Mouse (Mus musculus): ENCODE measurements around the gene Kansl2.
A peak's percentile ranks its signal among the peaks of the same experiment; 100 is the strongest.

Kansl2 gene

DNA sequence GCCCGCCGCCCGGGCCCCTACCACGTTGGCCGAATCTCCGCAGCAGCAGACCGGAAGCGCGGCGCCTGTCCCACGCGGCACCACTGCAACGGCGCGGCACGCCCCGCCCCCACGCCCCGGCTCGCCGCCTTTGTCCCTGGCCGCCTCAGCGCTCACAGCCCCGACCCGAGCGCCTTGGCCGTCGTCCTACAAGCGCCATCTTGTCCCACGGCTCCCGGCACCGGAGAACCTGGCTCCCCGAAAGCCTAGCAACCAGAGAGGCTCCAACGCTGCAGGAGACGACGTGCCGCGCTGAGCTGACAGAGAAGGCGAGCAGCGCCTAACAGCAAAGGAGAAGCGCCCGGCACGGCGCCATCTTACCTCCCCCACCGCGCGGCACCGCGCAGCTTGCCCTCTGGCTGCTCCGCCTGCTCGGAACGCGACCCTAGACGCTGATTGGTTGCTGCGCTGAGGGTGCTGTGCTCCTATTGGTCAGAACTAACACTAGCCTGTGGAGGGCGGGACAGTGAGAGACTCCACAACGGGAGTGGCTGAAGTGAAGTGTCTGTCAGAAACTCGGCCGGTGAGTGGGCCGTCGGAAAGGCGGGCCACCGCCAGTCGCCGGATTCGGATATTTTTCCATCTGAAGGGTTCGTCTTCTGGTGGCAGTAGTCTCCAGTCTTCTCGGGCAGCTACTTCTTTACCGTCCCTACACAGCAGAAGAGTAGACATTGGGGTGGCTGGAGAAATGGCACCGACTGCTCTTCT, at the start of gene Kansl2:
TSS of gene Kansl2 (minus strand) at position 384 of the 747 bp plus-strand sequence.
- peak; percentile 98 to 99 for DNase-seq

DNA sequence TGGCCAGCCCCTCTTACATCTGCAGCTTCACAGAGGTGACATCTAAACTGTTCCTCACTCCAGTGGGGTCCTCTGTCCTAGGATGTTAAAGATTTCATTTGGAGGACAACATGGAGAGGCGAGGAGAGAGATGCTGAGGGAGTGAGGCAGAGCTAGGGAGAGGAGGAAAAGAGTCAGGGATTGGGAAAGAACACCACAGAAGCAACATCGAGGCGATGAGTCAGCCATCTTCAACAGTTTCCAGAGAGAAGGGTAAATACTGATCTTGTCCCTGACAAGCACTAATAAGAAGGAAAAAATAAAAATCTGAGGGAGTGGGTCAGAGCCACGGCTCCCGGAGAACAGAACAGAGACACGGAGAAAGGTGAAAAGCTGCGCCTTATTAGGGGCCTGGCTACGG, 48.9 kb upstream of the Kansl2 start:
- DNase-seq = no peak

DNA sequence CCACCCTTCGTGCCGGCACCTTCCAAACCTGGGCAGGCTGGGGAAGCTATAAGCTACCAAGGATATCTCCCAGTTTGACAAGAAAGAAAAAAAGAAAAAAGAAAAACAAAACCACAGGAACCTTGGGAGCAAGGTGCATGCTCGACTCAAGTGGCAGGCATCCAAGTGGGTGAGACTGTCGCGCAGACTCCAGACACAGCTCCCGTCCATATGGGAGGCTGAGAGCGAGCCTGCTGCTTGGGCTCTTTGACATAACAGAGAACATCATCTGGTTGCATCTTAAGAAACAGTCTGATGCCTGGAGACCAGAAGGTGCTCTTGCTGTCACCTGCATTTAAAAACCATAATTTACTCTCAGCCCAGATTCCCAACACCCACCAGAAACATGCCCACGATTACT, 48.3 kb upstream of the Kansl2 start:
- peak; percentile 55 for DNase-seq

DNA sequence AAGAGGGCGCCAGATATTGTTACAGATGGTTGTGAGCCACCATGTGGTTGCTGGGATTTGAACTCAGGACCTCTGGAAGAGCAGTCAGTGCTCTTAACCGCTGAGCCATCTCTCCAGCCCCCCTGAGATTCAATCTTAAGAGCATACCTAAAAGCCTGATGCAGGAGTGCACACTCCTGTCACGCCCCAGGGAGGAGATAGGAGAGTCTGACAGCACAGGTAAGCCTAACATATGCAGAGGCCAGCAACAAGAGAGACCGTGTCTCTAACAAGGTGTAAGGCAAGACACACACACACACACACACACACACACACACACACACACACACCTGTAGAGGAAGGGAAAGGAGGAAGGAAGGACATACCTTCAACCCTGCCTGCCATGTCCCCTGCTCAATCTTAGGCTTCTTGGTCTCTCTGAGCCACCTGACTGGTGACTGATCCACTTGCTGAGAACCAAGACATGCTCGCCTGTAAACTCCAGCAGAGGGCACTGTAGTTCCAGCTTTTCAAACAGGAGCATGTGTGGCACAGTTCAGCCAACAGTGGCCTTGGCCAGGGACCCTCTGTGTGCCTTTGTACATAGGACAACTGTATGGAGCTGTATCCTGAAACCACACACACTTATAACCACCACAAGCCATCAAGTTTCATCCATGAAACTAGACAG, 45.9 kb upstream of the Kansl2 start:
- DNase-seq = peak; percentile 79 to 90

DNA sequence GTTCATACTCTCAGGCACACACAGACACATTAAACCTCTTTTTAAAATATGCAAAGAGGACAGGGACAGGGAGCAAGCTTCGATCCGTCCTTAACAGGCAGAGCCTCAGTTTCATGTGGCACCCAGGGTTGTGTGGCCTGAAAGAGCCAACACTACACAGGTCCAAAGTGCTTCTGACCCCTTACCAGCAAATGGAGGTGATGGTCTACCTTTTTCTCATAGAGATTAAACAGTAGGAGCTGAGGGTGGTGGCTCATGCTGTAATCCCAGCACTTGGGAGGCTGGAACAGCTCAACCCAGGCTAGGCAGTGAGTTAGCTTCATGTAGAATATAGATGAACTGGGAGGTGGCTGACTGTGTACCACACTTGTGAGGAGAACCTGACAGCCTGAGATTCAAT, 45.2 kb upstream of the Kansl2 start:
- DNase-seq = no peak

DNA sequence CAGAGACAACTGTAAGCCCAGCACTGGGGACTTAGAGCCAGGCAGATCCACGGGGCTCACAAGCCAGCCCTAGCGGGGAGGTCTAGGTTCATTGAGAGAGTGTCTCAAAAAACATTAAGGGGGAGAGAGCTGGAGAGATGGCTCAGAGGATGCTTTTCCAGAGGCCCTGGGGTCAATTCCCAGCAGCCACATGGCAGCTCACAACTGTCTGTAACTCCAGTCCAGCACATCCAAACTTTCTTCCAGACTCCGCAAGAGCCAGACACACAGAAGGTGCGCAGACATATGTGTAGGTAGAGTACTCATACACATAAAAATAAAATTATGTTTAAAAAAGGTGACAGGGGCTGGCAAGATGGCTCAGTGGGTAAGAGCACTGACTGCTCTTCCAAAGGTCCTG, 39.2 kb upstream of the Kansl2 start:
- no peak for DNase-seq

DNA sequence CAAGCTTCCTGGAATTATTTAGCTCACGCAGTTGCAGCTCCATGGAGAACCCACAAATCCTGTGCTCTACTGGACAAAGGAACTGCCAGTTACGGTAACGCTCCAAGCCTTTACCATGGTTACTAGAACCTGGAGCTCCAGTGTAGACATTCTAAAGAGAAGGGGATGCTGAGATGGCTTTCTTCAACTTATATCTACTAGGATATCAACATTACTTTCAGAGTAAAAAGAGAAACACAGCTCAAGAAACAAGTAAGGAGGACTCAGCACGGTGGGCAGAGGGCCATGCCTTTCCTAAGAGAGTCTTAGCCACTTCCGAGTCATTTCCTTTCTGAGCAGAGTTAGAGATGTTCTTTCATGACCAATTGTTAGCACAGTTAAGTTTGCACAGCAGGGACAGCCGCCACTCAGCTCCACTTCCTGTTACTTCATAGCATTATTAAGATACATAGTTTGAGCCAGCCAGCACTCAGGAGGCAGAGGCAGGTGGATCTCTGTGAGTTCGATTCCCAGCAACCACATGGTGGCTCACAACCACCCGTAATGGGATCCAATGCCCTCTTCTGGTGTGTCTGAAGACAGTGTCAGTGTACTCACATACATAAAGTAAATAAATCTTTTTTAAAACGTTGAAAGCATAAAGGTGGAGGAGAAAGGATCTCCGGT, 36.9 kb upstream of the Kansl2 start, which contains the start of the genes Ccnt1 and 4930415O20Rik:
TSS of gene Ccnt1 (minus strand) at position 51 of the 666 bp plus-strand sequence.
TSS of gene 4930415O20Rik (plus strand) at position 132 of the 666 bp plus-strand sequence.
- no peak for DNase-seq

DNA sequence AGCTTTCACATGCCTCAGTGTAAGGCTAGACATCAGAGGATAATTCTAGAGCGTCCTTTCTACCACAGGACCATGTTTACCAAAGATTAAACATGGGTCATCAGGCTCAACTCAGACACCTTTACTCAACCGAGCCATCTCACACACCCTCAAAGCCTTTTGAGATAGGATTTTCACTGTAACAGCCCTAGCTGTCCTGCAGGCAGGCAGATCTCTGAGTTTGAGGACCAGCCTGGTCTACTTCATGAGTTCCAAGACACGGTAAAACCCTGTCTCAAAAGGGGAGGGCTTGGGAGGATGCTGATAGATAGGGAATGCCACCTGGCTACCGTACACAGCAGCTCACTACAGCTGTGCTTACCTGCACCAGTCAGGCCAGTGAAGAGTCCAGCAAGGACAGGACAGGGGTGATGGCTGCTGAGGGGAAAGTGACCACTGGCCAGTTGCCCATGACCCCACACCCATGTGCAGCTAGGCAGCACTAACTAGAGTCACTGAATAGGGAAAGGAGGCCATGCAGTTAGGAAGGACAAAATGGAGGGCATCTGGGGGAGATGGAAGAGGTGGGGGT, 35.8 kb upstream of the Kansl2 start:
- no peak for DNase-seq

DNA sequence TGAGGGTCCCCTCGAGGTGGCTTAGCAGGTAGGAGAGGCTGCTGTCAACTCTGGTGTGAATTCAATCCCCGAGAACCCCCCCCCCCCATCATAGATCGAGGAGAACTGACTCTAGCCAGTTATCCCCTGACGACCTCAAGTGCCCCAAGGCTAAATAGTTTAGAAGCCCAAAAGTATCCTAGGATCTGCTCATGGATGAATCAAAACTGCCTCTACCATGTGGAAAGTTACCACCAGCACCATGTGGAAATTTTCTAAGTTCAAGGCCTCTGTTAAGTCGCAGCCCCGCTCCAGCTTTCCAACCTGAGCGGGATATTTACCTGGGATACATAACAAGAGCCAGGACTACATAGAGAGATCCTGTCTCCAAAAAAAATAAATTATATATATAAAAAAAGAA, 35.2 kb upstream of the Kansl2 start:
- DNase-seq = no peak

DNA sequence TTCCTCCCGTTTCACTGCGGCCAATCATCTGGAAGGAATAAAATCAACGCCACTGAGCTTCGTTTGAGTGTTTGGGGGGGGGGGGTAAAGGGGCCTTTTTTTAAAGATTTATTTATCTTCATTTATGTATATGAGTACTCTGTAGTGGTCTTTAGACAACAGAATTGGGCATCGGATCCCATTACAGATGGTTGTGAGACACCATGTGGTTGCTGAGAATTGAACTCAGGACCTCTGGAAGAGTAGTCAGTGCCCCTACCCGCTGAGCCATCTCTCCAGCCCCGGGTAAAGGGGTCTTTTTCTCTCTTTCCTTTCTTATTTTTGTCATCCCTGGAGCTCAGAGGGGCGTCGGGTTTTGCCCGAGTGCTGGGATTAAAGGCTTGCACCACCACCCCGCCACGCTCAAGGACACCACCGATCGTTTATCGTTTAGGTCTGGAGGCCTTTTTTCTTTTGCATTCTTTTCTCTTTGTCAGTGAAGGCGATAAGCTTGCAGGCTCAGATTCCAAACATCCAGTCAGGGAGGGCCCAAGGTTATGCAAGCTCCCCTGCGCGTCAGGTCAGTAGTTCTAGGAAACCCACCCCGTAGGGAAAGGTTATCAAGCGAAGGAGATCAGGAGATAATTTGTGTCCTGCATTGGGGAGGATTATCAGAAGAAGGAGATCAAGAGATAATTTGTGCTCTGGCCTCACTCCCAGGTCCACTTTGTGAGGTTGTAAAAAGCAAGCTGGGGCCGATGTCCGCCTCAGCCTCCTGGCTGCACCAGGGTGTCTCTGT, 34.4 kb upstream of the Kansl2 start:
- DNase-seq = no peak

DNA sequence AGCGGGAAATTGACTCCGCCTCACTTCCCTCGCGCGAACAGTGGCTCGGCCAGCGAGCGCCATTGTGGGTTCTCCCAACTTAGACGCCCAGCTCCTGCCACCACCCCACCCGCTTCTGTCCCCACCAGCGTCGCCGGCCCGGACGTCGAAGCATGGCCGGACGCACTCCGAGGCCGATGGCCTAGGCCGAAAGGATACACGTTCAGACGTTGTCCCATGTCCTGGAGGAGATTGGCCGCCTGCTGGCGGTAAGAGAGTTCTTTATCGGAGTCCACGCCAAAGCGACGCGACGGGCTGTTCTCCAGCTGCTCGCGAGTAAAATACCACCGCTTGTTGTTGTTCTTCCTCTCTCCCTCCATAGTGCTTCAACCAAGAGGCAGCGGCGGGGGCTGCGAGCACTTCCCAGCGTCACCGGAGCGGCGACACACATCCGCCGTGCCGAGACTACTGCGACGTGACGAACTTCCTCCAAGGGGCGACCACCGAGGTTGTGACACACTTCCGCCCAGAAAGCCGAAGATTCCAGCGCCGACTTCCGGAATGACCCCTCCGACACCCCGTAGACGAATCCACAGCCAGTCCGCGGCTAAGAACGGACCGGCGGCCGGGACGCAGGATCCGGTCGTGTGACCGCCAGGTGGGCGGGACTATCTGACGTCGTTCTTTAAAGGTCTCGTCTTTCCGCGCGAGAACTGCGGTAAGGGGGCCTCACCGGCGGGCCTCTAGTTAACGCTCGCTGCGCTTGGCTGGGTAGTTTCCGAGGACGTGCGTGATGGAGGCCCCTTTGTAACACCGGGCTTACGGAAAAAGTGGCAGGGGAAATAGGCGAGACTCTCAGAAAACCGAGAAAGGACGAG, 33.4 kb upstream of the Kansl2 start:
- peak; percentile 99 to 100 for DNase-seq

DNA sequence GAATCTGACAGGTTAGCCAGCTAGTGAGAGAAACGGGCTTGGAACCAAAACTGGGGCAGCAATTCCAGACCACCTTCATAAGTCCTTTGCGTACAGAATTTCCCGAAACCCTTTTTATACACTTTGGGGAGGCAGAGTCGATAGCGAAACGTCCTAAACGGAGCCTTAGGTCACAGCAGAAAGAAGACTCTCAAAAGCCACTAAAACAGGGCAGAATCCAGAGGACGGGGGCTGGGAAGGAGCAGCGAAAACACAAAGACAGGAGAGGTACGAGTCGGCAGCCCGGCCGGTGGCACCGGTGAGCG, 32.9 kb upstream of the Kansl2 start:
- DNase-seq = no peak

DNA sequence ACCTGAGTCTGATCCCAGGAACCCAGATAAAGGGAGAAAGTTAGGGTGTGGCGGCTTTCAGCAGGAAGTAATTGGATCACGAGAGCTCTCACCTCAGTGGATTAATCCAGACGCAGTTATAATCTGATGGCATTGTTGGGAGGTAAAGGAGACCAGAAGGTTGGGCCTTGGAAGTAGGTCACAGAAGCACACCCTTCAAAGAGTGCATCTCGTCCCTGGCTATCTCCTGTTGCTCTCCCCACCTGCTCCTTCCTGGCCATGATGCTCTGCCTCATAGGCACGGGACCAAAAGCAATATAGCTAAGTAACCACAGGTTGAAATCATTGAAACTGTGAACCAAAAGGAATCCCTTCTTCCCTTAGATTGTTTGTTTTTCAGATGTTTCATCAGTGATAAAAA, 23.1 kb upstream of the Kansl2 start:
- DNase-seq = no peak

DNA sequence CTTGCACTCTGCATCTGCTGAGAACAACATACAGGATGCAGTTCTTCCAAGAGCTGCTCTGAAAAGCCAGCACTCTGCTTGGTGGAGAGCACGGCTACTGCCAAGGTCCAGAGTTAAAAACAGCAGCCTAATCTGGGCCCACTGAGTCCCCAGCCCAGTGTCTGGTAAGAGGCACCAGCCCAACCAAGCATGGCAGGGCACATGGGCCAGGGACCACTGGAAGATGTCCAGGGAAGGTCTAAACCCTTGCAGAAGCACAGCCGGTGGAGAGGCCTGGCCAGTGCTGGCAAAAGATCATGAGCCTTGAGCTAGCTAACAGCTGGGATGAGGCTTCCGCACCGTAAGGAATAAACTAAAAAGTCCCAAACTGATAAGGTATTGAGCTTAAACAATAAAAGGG, 21.8 kb upstream of the Kansl2 start:
- no peak for DNase-seq

DNA sequence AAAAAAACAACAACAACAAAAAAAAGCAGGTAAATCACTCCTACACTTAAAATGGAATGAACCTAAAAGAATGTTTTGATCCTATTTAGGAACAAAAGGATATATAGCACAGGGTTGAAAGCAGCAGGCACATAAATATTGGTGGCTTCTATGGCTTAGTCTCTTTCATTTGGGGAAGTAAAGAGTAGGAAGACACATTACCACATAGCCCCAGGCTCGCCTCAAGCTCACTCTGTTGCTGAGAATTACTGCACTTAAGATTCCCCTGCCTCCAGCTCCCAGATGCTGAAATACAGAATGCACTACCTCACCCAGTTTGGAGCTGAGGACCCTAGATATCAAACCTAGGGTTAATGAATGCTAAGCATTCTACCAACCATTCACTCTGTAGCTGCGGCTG, 18.7 kb upstream of the Kansl2 start:
- DNase-seq = no peak

DNA sequence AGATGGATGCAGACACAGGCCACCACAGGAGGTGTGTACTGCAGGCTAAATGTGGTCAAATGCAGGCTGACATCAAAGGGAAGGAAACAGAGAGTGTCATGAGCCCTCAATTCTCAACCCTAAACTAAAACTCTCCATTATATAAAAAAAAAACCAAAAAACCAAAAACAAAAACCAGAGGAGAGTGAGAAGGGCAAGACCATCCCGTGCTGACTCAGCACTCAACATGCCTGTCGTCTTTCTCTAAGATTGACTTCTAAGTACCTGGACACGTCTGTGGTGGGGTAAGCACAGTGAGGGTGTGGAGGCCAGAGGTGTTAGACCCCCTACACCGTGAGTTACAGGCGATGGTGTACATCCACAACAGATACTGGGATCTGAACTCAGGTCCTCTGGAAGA, 12.8 kb upstream of the Kansl2 start:
- no peak for DNase-seq

DNA sequence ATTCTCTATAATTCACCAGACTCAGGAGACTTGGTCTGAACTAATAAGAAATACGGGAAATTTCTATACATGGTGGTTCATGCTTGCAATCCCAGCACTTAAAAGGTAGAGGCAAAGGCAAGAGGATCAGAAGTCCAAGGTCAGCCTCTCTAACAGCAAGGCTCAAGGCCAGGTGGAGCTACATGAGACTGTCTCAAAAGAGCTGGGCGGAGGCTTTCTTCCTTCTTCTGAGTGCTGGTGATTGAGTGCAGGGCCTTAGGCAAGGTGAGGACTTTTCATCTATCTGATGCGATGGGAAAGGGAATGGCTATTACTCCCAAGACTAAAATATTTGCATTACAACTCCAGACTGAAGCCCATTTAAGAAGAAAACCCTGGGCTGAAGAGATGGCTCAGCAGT, 11.1 kb upstream of the Kansl2 start:
- DNase-seq = no peak

DNA sequence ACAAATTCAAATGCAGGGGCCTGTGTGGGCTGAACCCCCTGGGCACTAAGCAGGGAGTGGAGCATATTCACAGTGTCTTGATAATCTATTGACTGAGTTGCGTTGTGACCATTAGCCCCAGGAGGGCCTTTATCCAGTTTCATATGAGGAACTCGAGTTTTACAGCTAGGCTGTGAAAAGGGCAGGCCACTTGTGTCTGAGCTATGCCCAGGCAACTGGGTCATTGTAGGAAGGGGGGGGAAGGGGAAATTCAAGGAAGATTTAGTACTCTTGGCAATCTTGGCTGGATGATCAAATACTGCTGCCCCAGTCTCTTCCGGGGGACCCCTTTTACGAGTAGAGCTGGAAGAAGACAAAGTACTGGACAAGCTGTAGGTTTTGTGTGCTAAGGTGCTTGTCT, 9.3 kb upstream of the Kansl2 start:
- no peak for DNase-seq

DNA sequence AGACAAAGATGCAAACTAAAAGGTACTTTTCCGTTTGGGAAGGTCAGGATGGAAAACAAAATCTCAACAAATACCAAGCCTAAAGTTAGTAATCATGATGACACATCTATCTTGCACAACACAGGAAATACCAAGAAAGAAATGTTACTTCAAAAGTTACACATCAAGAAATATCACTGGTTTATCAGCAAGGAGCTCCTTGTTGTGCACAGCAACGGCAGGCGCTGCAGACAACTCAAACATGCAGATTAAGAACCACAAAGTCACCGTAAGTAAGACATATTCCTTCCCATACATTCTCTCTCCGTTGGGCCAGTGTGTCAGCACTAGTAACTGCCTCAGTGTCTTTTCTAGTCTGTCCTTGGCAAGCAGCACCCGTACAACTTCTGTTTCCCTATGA, 7.0 kb upstream of the Kansl2 start:
- DNase-seq = no peak

DNA sequence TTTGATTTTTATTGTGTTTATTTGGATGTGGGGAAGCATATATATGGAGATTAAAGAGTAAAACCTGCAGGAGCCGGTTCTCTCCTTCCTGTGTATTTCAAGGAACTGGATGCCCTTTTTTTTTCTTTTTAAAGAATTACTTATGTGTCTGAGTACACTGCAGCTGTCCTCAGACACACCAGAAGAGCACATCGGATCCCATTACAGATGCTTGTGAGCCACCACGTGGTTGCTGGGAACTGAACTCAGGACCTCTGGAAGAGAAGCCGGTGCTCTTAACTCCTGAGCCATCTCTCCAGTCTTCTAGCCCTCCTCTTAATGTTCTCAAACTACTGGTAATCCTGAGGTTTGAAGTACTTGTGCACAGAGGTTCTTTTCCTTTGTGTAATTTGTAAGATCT, 3.9 kb upstream of the Kansl2 start:
- no peak for DNase-seq

DNA sequence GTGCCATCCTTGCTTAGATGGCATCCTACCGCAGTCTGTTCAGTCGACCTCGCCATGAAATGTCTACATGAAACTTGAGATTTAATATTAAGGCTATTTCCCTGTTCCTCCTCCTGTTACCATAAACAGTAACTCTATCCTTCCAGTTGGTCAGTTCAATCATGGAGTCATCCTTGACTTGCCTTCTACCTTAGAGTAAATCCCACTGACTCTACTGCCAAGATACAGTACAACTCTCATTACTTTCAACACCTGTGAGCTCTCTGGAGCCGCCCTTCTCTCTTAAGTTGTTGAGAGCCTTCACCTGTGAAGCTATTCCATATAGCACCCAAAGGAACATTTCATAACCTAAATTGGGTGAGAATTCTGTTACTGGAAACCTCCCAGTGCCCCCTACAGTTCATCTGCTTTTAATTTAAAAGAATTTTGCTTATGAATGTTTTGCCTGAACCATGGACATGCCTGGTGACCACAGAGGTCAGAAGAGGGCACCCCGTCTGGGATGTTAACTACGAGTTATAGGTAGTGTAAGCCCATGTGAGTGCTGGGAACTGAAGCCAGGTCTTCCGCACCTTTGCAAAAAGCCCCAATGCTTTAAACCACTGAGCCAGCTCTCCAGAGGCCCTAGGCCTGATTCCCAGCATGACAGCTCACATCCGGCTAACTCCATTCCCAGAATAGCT, 2.9 kb upstream of the Kansl2 start:
- no peak for DNase-seq

Measured in kidney, adult 8-10 months (tissue).